Mouse (Mus musculus) myocyte (in vitro differentiated cells): ENCODE measurements around the gene Gm11060. TPM values are rescaled to one million over a fixed set of nuclear protein-coding genes. Genes with fewer than 3 reads are reported as not detected.

Source experiments
- H3K27me3 ChIP-seq: one replicate; pipeline ENCODE4 v1.6.1; 2011; ENCODE audit not compliant: control insufficient read depth, insufficient read depth, insufficient read length
- H3K36me3 ChIP-seq: one replicate; pipeline ENCODE4 v1.6.1; 2011; ENCODE audit not compliant: control insufficient read depth, insufficient read depth
- H3K4me2 ChIP-seq: one replicate; pipeline ENCODE4 v1.6.1; 2011; ENCODE audit warnings: low read depth, control low read depth
- H3K4me3 ChIP-seq: one replicate; pipeline ENCODE4 v1.5.1; 2011; ENCODE audit warnings: mild to moderate bottlenecking, control low read depth, moderate library complexity
- H3K79me2 ChIP-seq: one replicate; pipeline ENCODE4 v1.6.1; 2011; ENCODE audit not compliant: control insufficient read depth, insufficient read depth
- H3ac ChIP-seq: one replicate; pipeline ENCODE4 v1.6.1; 2011; ENCODE audit not compliant: control insufficient read depth, insufficient read length
- CEBPB ChIP-seq: IDR thresholded peaks from 2 replicates; pipeline ENCODE4 v1.6.1; 2011; ENCODE audit warnings: mild to moderate bottlenecking, moderate library complexity; ENCODE audit not compliant: poor library complexity, insufficient read depth, severe bottlenecking
- E2F4 ChIP-seq: IDR thresholded peaks from one replicate; pipeline ENCODE4 v1.6.1; 2011; ENCODE audit warnings: mild to moderate bottlenecking, control low read depth, moderate library complexity; ENCODE audit not compliant: insufficient read depth
- MAX ChIP-seq: IDR thresholded peaks from one replicate; pipeline ENCODE4 v1.6.1; 2011; ENCODE audit warnings: low read depth, mild to moderate bottlenecking, control low read depth
- MYOD1 ChIP-seq, 3 experiments: IDR thresholded peaks; one replicate each; pipeline ENCODE4 v1.6.1; 2011; ENCODE audit warnings: control low read depth in 2 of 3, low read depth in 2 of 3, mild to moderate bottlenecking in 2 of 3, moderate library complexity in 1 of 3; ENCODE audit not compliant: insufficient read length in 2 of 3, control insufficient read depth in 1 of 3
- MYOG ChIP-seq, 3 experiments: IDR thresholded peaks; one replicate each; pipeline ENCODE4 v1.6.1; 2011; ENCODE audit warnings: control low read depth in 2 of 3, low read depth in 2 of 3, mild to moderate bottlenecking in 2 of 3; ENCODE audit not compliant: insufficient read length in 2 of 3, control insufficient read depth in 1 of 3, insufficient read depth in 1 of 3
- POLR2A ChIP-seq: IDR thresholded peaks from one replicate; pipeline ENCODE4 v1.6.1; 2011; ENCODE audit warnings: low read depth, mild to moderate bottlenecking, control low read depth, moderate library complexity; ENCODE audit not compliant: insufficient read length
- POLR2AphosphoS2 ChIP-seq: IDR thresholded peaks from one replicate; pipeline ENCODE4 v1.6.1; 2011; ENCODE audit warnings: low read depth, control low read depth; ENCODE audit not compliant: insufficient read length
- REST ChIP-seq: IDR thresholded peaks from one replicate; pipeline ENCODE4 v1.6.1; 2011; ENCODE audit warnings: mild to moderate bottlenecking, control low read depth, moderate library complexity; ENCODE audit not compliant: insufficient read depth, insufficient read length
- SRF ChIP-seq: IDR thresholded peaks from one replicate; pipeline ENCODE4 v1.6.1; 2011; ENCODE audit warnings: low read depth; ENCODE audit not compliant: control insufficient read depth, insufficient read length
- TCF12 ChIP-seq: IDR thresholded peaks from one replicate; pipeline ENCODE4 v1.6.1; 2011; ENCODE audit warnings: mild to moderate bottlenecking, control low read depth; ENCODE audit not compliant: poor library complexity, insufficient read depth, severe bottlenecking
- TCF3 ChIP-seq: IDR thresholded peaks from one replicate; pipeline ENCODE4 v1.6.1; 2011; ENCODE audit warnings: low read depth, control low read depth; ENCODE audit not compliant: insufficient read length
- USF1 ChIP-seq: IDR thresholded peaks from one replicate; pipeline ENCODE4 v1.6.1; 2011; ENCODE audit warnings: low read depth, mild to moderate bottlenecking, control low read depth, moderate library complexity
- polyA plus RNA-seq: library from polyadenylated mRNA; unstranded; fragments of >200 nt; fragmentation: generic; extraction: Trizol; gene quantifications from one replicate; pipeline ENCODE4 v1.2.1, GENCODE M21; 2012; ENCODE audit warnings: missing spikeins

The Gm11060 gene
- polyA plus RNA-seq, 1 experiment, result not detected

- no peak for TF ChIP-seq REST
- no peak for TF ChIP-seq MYOD1 (IDR thresholded peaks at IDR 0.05; ENCODE audit: control insufficient read depth in 1 of 3, insufficient read length in 2 of 3, low read depth in 2 of 3)
- no peak for TF ChIP-seq USF1
- TF ChIP-seq CEBPB, result no peak
- no peak for TF ChIP-seq POLR2AphosphoS2
- TF ChIP-seq TCF12, result no peak
- Histone ChIP-seq H3K27me3 (no peaks in the 10 kb centered on the region), H3ac (no peak overlapping the region), H3K4me3 (no peak overlapping the region), H3K36me3 (no peaks in the 10 kb centered on the region), H3K4me2 (no peak overlapping the region), H3K79me2 (no peaks in the 10 kb centered on the region)
Observed at GRCm38 (mm10) chr2:105089581-105090508, 2.0 kb upstream of the Gm11060 start.

- Histone ChIP-seq H3K27me3 (no peaks in the 10 kb centered on the region), H3K4me3 (no peak overlapping the region), H3K79me2 (no peaks in the 10 kb centered on the region), H3K36me3 (no peaks in the 10 kb centered on the region), H3ac (no peak overlapping the region), H3K4me2 (no peak overlapping the region)
- TF ChIP-seq SRF (no peak), USF1 (no peak), POLR2A (no peak), TCF12 (no peak), TCF3 (no peak), MYOG (IDR thresholded peaks at IDR 0.05; ENCODE audit: control insufficient read depth in 1 of 3, insufficient read depth in 1 of 3, insufficient read length in 2 of 3, low read depth in 2 of 3) (no peak)
Observed at GRCm38 (mm10) chr2:105090991-105091390, 827 bp upstream of the Gm11060 start.

GRCm38 (mm10) chr2:105097294-105097953, 5.6 kb downstream of the Gm11060 start:
- no peak overlapping the region for H3ac ChIP-seq
- no peak overlapping the region for H3K4me3 ChIP-seq
- no peaks in the 10 kb centered on the region for H3K27me3 ChIP-seq
- H3K4me2 ChIP-seq, result no peak overlapping the region
- no peaks in the 10 kb centered on the region for H3K79me2 ChIP-seq
- TF ChIP-seq E2F4 (no peak), MAX (no peak), REST (no peak), POLR2AphosphoS2 (no peak), TCF12 (no peak)
- H3K36me3 ChIP-seq, result no peaks in the 10 kb centered on the region

GRCm38 (mm10) chr2:105099410-105099809, 7.6 kb downstream of the Gm11060 start:
- H3K4me2 ChIP-seq, result no peak overlapping the region
- H3K4me3 ChIP-seq, result no peak overlapping the region
- no peak for TF ChIP-seq MYOD1 (IDR thresholded peaks at IDR 0.05; ENCODE audit: control insufficient read depth in 1 of 3, insufficient read length in 2 of 3, low read depth in 2 of 3)
- TF ChIP-seq POLR2A, result no peak
- TF ChIP-seq REST, result no peak
- TF ChIP-seq MAX, result no peak
- no peak for TF ChIP-seq USF1
- no peak for TF ChIP-seq E2F4
- H3K27me3 ChIP-seq, result no peaks in the 10 kb centered on the region
- H3K36me3 ChIP-seq, result no peaks in the 10 kb centered on the region
- no peak overlapping the region for H3ac ChIP-seq
- no peaks in the 10 kb centered on the region for H3K79me2 ChIP-seq

- Histone ChIP-seq H3ac (no peak overlapping the region), H3K4me2 (no peak overlapping the region), H3K27me3 (no peaks in the 10 kb centered on the region), H3K4me3 (no peak overlapping the region), H3K36me3 (no peaks in the 10 kb centered on the region), H3K79me2 (no peaks in the 10 kb centered on the region)
- no peak for TF ChIP-seq MYOG (IDR thresholded peaks at IDR 0.05; ENCODE audit: control insufficient read depth in 1 of 3, insufficient read depth in 1 of 3, insufficient read length in 2 of 3, low read depth in 2 of 3)
- TF ChIP-seq POLR2AphosphoS2, result no peak
- no peak for TF ChIP-seq MYOD1 (IDR thresholded peaks at IDR 0.05; ENCODE audit: control insufficient read depth in 1 of 3, insufficient read length in 2 of 3, low read depth in 2 of 3)
- no peak for TF ChIP-seq REST
Observed at GRCm38 (mm10) chr2:105100541-105100940, 8.7 kb downstream of the Gm11060 start.
